Mouse (Mus musculus) cerebellum, postnatal 36 days (tissue): ENCODE data around the gene Pigx.
"Not testable (repeated sequence)": the region's sequence is repeated elsewhere in the genome, so short reads cannot be mapped to it uniquely, and the experiment has no call there.

Experiments
- DNase-seq, 2 experiments: peaks; one replicate each; pipeline ENCODE4 v3.0.0; 2021 to 2022; ENCODE audit warnings: mixed read lengths in 2 of 2

The Pigx gene

DNA sequence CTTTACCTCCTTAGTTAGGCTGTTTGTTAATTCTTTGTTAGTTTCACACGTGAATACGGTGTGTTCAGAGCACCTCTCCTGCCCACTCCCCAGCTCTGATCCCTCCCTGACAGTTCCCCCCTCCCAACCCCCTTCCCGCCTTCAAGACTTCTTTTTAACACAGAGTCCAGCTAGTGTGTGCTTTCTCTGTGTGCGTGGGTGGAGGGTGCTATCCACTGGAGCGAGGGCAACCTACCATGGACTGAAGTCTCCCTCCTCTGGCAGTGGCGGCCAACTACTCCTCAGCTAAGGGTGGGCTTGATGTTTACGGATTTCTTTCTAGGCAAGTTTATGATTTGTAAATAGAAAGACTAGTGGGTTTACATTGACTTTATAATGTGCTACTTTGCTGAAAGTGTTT is 8.6 kb upstream of the Pigx start:
- no peak for DNase-seq

GRCm38 (mm10) chr16:32107342-32108045 is 8.0 kb upstream of the Pigx start:
- DNase-seq = no peak

DNA sequence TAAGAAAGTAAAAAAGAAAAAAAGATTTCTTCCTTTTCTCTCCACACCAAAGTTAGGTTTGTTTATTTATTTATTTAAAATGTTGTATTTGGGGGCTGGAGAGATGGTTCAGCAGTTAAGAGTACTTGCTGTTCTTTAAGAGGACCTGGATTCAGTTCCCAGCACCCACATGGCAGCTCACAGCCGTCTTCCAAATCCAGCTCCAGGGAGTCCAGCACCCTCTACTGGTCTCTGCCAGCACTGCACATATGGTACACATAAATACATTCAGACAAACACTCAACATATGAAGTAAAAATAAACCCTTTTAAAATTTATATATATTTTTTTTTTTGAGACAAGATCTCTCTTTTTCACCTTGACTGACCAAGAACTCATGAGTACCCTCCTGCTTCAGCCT is 6.2 kb upstream of the Pigx start:
- DNase-seq = no peak

GRCm38 (mm10) chr16:32102295-32102694 is 2.8 kb upstream of the Pigx start:
- no peak for DNase-seq

GRCm38 (mm10) chr16:32098897-32099637 is 473 bp downstream of the Pigx start:
- peak in 1 of 2 experiments; percentile 17 for DNase-seq

DNA sequence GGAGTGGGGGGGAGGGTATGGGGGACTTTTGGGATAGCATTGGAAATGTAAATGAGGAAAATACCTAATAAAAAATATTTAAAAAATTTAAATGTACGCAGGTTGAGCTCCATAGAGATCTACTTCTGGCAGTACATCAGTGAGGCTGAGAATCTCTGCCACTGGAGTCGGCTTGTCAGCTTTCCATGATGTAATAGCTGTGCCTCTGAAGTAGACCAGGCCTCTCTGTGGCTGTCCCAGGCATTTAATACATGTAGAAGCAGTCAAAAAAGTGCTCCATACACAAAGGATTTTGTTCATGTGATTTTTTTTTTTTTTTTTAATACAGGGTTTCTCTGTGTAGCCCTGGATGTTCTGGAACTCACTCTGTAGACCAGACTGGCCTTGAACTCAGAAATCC is 1.8 kb downstream of the Pigx start:
- DNase-seq = not testable (repeated sequence)

- DNase-seq = no peak
Measured at GRCm38 (mm10) chr16:32091466-32091865, 8.1 kb downstream of the Pigx start.

- no peak for DNase-seq
Measured at GRCm38 (mm10) chr16:32087629-32088443, 11.7 kb downstream of the Pigx start.

DNA sequence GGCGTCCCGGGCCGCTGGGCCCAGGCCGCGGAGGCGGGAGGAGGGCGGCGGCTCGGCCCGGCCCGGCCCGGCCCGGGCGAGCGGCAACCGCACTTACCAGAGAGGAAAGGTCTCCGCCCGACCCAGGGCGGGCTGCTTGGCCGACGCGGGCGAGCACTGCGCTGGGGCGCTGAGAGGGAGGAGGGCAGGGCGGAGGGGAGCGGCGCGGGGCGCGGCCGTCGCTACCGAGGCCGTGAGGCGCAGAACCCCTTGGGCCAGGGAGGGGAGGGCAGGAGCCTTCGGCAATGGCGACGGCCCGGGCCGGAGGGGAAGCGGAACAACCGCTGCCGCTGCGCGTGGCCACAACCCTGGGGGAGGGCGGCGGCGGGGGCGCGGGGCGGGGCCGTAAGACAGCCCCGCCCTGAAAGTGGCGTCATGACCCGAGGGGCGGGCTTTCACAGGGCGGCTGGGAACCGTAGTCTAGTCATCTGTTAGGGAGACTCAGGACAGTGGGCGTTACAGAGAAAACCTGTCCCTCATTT is 20.5 kb downstream of the Pigx start, which contains the start of gene Pak2:
Pak2 (minus strand) TSS at position 352 of the 521 bp plus-strand sequence.
- peak; percentile 80 to 85 for DNase-seq

GRCm38 (mm10) chr16:32078408-32078990 is 21.0 kb downstream of the Pigx start:
- no peak for DNase-seq

GRCm38 (mm10) chr16:32077648-32078407 is 21.7 kb downstream of the Pigx start:
- no peak for DNase-seq

- DNase-seq = no peak
Measured at GRCm38 (mm10) chr16:32076406-32076805, 23.1 kb downstream of the Pigx start.

DNA sequence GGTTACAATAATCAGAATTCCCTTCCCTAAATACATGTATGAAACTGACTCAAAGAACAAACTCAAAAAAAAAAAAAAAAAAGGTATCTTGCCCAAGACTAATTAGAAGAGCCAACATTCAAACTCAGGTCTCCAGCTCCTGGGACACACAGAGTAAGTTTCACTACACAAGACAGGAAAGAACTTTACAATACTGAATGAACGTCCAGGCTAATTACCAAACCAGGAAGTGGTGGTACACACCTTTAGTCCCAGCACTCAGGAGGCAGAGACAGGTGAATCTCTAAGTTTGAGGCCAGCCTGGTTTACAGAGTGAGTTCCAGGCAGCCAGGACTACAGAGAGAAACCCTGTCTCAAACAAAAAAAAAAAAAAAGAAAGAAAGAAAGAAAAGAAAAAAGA is 23.8 kb downstream of the Pigx start:
- DNase-seq = no peak

GRCm38 (mm10) chr16:32070070-32070469 is 29.5 kb downstream of the Pigx start:
- not testable (repeated sequence) for DNase-seq

GRCm38 (mm10) chr16:32068389-32069300 is 30.9 kb downstream of the Pigx start:
- no peak for DNase-seq

- no peak for DNase-seq
Measured at GRCm38 (mm10) chr16:32066899-32067298, 32.6 kb downstream of the Pigx start.

DNA sequence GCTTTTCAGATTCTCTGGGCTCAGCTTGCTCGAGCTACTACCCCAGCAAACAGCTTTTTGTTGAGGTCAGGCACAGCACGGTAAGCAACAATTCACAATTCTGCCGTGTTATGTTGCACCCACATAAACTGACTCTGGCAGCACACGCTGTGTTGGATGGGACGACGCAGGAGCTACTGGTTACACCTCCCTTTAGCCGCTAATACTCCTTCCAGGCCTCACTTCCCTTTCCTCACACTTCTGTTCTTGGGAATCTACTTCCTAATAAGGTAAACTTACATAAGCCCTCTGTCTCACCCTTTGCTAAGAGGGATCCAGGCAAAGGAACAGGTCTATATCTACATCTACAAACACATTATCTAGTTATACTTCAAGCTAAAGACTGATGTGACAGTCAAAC is 35.6 kb downstream of the Pigx start:
- no peak for DNase-seq

DNA sequence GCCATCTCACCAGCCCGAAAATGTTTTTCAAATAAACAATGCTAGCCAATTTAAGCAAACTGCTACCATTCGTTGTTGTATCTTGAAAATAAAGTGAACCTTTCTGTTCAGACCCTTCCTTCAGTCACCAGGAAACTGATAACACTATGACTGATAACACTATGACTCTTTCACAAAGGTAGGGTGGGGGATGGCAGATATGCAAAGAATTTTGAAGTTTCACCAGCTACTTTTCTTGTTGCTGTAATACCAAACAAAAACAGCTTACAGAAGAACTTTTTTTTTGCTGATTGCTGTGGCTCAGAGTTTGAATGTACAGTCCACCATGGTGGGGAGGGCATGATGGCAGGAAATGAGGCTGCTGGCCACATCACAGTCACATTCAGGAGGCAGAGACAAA is 37.3 kb downstream of the Pigx start:
- no peak for DNase-seq

DNA sequence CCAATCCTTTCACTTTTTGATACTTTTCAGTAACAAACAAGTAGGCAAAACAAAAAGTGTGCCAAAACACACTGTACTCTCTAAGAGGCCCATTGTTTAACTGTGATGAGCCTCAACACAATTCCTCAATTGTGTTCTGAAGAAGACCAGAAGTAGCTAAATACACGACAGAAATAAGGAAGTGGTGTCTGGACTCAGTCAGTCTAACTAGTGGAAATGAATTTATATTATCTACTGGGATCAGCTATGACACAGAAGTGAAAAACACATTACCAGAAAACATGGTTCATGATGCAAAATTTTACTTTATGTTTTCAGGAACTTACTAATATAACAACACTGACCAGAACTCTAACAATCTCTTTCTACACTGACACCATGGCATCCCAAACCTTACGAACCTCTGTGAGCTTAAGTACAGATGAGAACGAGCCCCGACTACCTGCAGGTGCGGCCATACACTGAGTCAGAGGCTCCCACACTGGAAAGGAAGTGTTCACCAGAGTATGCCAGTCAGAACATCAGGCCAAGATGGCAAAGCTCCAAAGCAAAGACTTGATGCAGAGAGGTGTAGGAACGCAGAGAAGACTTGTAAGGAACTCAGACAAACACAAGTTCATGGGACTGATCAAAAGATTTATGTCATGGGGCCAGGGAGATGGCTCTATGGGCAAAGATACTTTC is 39.6 kb downstream of the Pigx start:
- no peak for DNase-seq

- no peak for DNase-seq
Measured at GRCm38 (mm10) chr16:32058817-32059216, 40.7 kb downstream of the Pigx start.
